Mouse (Mus musculus) kidney, adult 2 months (tissue): ENCODE data around the gene Fem1b. TPM values are rescaled to one million over a fixed set of nuclear protein-coding genes. Genes with fewer than 3 reads are reported as not detected.
"Not testable (repeated sequence)": the region's sequence is repeated elsewhere in the genome, so short reads cannot be mapped to it uniquely, and the experiment has no call there.

ENCODE experiments used
- DNase-seq: peaks from one replicate; pipeline ENCODE4 v3.0.0; 2021
- H3K27ac ChIP-seq: fragments of 200-500 bp; 2 replicates; pipeline ENCODE4 v1.5.1; 2012; ENCODE audit warnings: low read depth, low read length, control low read depth, inconsistent platforms; ENCODE audit not compliant: insufficient read depth
- H3K27me3 ChIP-seq: fragments of 200-500 bp; replicated peaks from 2 replicates; pipeline ENCODE4 v1.6.1; 2012; ENCODE audit warnings: mild to moderate bottlenecking, moderate library complexity, low read length, inconsistent platforms; ENCODE audit not compliant: control insufficient read depth, insufficient read depth
- H3K36me3 ChIP-seq: fragments of 200-500 bp; 2 replicates; pipeline ENCODE4 v1.6.1; 2012; ENCODE audit warnings: mild to moderate bottlenecking, moderate library complexity, low read length, inconsistent platforms; ENCODE audit not compliant: control insufficient read depth, insufficient read depth
- H3K4me1 ChIP-seq: fragments of 200-500 bp; 2 replicates; pipeline ENCODE4 v1.6.1; 2011; ENCODE audit warnings: low read length; ENCODE audit not compliant: control insufficient read depth, insufficient read depth
- H3K4me3 ChIP-seq: fragments of 200-500 bp; 2 replicates; pipeline ENCODE4 v1.5.1; 2011; ENCODE audit warnings: mild to moderate bottlenecking, low read depth, low read length, control low read depth; ENCODE audit not compliant: insufficient read depth
- CTCF ChIP-seq: fragments of 200-500 bp; conservative IDR thresholded peaks from 2 replicates; pipeline ENCODE4 v1.5.1; 2011; ENCODE audit warnings: low read depth, mild to moderate bottlenecking, control low read depth, low read length, moderate library complexity, mixed read lengths; ENCODE audit not compliant: insufficient read depth, insufficient read length
- POLR2A ChIP-seq: fragments of 200-500 bp; IDR thresholded peaks from one replicate; pipeline ENCODE4 v1.6.1; 2011; ENCODE audit warnings: low read depth, low read length, control low read depth
- WGBS: fragments of 180-500 bp; shearing (Covaris S2); methylation state at CpG from one replicate; pipeline ENCODE4 v1.1.7; 2018; 5-methylcytosine and 5-hydroxymethylcytosine counted together
- polyA plus RNA-seq: library from polyadenylated mRNA; depleted of rRNA; stranded (reverse); fragments of >200 nt; gene quantifications from 2 replicates; pipeline ENCODE4 v1.2.3, GENCODE M21; 2012

Gene Fem1b
- polyA plus RNA-seq, 1 experiment, result 8.6 TPM

- Histone ChIP-seq H3K4me3 (no peak overlapping the region), H3K4me1 (peaks cover 6% of the 10 kb centered on the region; the same call in 1 of the 2 replicates), H3K27ac (no peak overlapping the region), H3K36me3 (no peaks in the 10 kb centered on the region), H3K27me3 (no peaks in the 10 kb centered on the region)
- no peak for TF ChIP-seq CTCF
- no peak for TF ChIP-seq POLR2A
- DNase-seq, result no peak
- WGBS, result 88% methylated on average over 9 of the region's 9 CpGs
Measured at GRCm38 (mm10) chr9:62816323-62817098, 4.8 kb upstream of the Fem1b start.

- WGBS, result 79% methylated on average over 2 of the region's 2 CpGs
- Histone ChIP-seq H3K36me3 (no peaks in the 10 kb centered on the region), H3K27ac (no peak overlapping the region), H3K4me1 (peaks cover 9% of the 10 kb centered on the region), H3K4me3 (no peak overlapping the region), H3K27me3 (no peaks in the 10 kb centered on the region)
- no peak for TF ChIP-seq CTCF
- TF ChIP-seq POLR2A, result no peak
- DNase-seq, result no peak
Measured at GRCm38 (mm10) chr9:62814751-62815150, 3.0 kb upstream of the Fem1b start.

GRCm38 (mm10) chr9:62812216-62813049 is 699 bp upstream of the Fem1b start:
- H3K27me3 ChIP-seq, result no peaks in the 10 kb centered on the region
- peak overlapping the region; percentile 98 for H3K27ac ChIP-seq
- peak overlapping the region; percentile 99 for H3K4me3 ChIP-seq
- no peaks in the 10 kb centered on the region for H3K36me3 ChIP-seq
- DNase-seq, result no peak
- TF ChIP-seq CTCF (no peak), POLR2A (no peak)
- H3K4me1 ChIP-seq, result peaks cover 20% of the 10 kb centered on the region
- WGBS, result 23% methylated on average over 14 of the region's 14 CpGs

GRCm38 (mm10) chr9:62810543-62811515 is 905 bp downstream of the Fem1b start:
- peak; percentile 7 for DNase-seq
- 0 out of 2 replicates have a peak, but pooled peaks have one; percentile 3 for TF ChIP-seq CTCF
- no peak for TF ChIP-seq POLR2A
- Histone ChIP-seq H3K27ac (peak overlapping the region; percentile 96), H3K27me3 (no peaks in the 10 kb centered on the region), H3K36me3 (no peaks in the 10 kb centered on the region), H3K4me1 (peaks cover 20% of the 10 kb centered on the region), H3K4me3 (peak overlapping the region; percentile 99)
- WGBS, result under 1% methylated on average over 58 of the region's 58 CpGs

GRCm38 (mm10) chr9:62810095-62810494 is 1.6 kb downstream of the Fem1b start:
- TF ChIP-seq POLR2A (no peak), CTCF (no peak)
- DNase-seq, result no peak
- Histone ChIP-seq H3K4me3 (peak overlapping the region; percentile 99), H3K4me1 (peaks cover 20% of the 10 kb centered on the region), H3K27ac (no peak overlapping the region), H3K36me3 (no peaks in the 10 kb centered on the region), H3K27me3 (no peaks in the 10 kb centered on the region)
- WGBS, result 22% methylated on average over 8 of the region's 8 CpGs

- DNase-seq, H3K4me1 ChIP-seq, H3K4me3 ChIP-seq, H3K27ac ChIP-seq, H3K27me3 ChIP-seq, H3K36me3 ChIP-seq: not testable (repeated sequence)
- WGBS, result 94% methylated on average over 2 of the region's 2 CpGs
Measured at GRCm38 (mm10) chr9:62799218-62799617, 12.5 kb downstream of the Fem1b start.
